Mouse (Mus musculus) embryonic fibroblast, embryonic 13.5 days (primary cell): ENCODE results near the gene Cfap299.

Source experiments
- CTCF ChIP-seq: IDR thresholded peaks from 2 replicates; pipeline ENCODE4 v1.5.1; 2011; ENCODE audit warnings: mild to moderate bottlenecking, control low read depth, low read length, moderate library complexity, borderline replicate concordance; ENCODE audit not compliant: insufficient read depth
- POLR2A ChIP-seq: IDR thresholded peaks from 2 replicates; pipeline ENCODE4 v1.6.1; 2011; ENCODE audit warnings: low read depth, mild to moderate bottlenecking, control low read depth, low read length, moderate library complexity

DNA sequence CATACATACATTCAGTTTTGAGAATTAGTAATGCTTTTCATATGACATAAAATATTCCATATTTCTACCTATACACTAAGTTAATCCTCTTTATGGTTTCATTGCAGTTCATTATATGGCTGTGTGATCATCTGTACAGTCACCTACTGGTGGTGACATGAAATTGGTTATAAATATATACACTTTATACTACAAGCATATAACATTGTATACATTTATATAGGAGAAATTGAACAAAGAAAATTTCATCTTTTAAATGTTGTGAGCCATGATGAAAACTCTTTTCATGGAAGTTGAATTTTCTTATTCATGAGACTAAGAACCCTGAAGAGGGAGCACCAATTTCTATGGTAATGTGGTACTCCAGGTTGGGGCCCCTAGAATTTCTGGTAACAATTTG is 223.3 kb downstream of the Cfap299 start, which contains the start of gene Gm11111:
- no peak for TF ChIP-seq CTCF
- TF ChIP-seq POLR2A = no peak
